Mouse (Mus musculus): ENCODE results near the gene Artn. TPM values are rescaled to one million over a fixed set of nuclear protein-coding genes. Genes with fewer than 3 reads are reported as not detected.

Gene Artn
- polyA plus RNA-seq, 1 experiment: 0.27 TPM

DNA sequence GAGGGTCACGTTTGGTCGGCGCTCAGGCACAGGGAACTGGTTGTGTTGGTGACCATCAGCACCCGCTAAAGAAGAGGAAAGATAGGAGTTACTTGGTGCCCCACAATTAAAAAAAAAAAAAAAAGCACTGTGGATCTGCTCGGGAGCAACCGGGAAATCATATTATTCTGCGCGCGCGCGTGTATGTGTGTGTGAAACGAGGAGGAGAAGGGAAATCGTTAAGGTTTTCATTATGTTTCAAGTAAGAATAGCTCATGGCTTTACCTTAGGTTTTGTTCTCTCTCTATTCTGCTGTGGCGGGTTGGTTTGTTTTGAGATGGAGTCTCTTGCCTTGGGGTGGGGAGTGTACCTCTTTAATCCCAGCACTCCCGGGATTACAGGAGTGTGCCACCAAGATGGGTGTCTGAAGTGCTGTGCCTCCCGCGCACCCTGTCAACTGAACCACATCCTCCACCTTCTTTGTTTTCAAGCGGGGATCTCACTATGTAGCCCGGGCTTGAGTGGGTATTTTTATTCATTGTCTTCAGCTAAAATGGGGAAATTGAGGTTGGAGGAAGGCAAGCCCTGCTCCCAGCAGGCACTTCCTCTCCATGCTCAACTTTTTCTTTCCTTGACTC is 14.0 kb downstream of the Artn start:
- Histone ChIP-seq H3K27me3 (ENCODE audit: control insufficient read depth, insufficient read depth, low read length) (no peaks in the 10 kb centered on the region), H3K27ac (ENCODE audit: control insufficient read depth, insufficient read depth, low read length) (0 out of 2 replicates have a peak overlapping the region, but pooled peaks have one; percentile 2), H3K4me3 (ENCODE audit: control insufficient read depth, insufficient read depth, low read length) (peak overlapping the region; percentile 73), H3K4me1 (replicated peaks; ENCODE audit: control insufficient read depth, insufficient read depth, low read length) (peaks cover 15% of the 10 kb centered on the region), H3K36me3 (ENCODE audit: control insufficient read depth, insufficient read depth, low read length) (no peaks in the 10 kb centered on the region)
- under 1% methylated on average over 19 of the region's 19 CpGs for WGBS
- peak; percentile 29 for DNase-seq
- no peak for TF ChIP-seq CTCF (IDR thresholded peaks at IDR 0.05; ENCODE audit: borderline replicate concordance, control insufficient read depth, extremely low read depth, insufficient read depth, low read length, poor library complexity)
- TF ChIP-seq POLR2A (IDR thresholded peaks at IDR 0.05; ENCODE audit: control insufficient read depth, extremely low read depth, insufficient read depth, low read length, poor library complexity): no peak

DNA sequence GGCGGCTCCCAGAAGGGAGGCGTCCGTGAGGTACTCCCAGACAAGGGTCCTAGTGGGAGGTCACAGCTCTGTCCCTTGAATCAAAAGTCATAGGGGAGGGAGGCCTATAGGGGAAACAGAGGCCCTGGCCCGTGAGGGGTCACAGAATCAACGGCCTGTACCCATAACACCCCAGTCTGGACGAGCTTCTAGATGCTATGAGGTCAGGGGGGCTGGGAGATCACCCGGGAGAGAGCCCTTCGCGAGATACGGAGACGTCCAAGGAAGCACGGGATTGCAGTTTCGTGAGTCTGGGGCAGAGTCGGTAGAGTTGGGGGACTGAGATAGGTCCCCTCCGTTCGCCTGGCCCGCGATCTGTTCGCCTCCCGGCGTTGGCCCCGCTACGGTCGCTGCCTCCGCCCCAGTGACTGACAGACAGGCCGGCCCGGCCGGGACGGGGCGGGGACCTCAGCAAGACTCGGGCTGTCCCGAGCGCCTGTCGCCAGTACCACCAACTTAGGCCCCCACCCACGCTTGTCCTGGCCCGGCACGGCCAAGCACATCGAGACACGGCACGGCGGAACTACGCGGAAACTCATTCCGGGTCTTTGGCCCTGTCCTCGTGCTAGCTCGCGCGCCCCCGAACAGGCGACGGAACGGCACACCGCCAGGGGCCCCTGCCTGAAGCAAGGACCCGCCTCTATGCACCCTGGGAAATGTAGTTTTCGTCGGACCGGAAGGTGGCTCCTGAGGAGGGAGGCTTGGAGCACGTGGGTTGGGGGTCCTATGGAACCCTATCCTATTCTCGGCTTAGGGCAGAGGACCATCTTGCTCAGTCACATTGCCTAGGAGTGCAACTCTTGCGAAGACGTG is 14.7 kb downstream of the Artn start, which contains the start of gene Ipo13:
Gene Ipo13 (minus strand): TSS at position 409 of the 852 bp plus-strand sequence.
- Histone ChIP-seq H3K4me1 (replicated peaks; ENCODE audit: control insufficient read depth, insufficient read depth, low read length) (peaks cover 15% of the 10 kb centered on the region), H3K4me3 (ENCODE audit: control insufficient read depth, insufficient read depth, low read length) (peak within 1 kb of the TSS; percentile 73), H3K27me3 (ENCODE audit: control insufficient read depth, insufficient read depth, low read length) (no peaks in the 10 kb centered on the region), H3K36me3 (ENCODE audit: control insufficient read depth, insufficient read depth, low read length) (no peaks in the 10 kb centered on the region), H3K27ac (ENCODE audit: control insufficient read depth, insufficient read depth, low read length) (0 out of 2 replicates have a peak within 1 kb of the TSS, but pooled peaks have one; percentile 2)
- peak; percentile 97 for DNase-seq
- under 1% methylated on average over 61 of the region's 61 CpGs for WGBS
- TF ChIP-seq CTCF (IDR thresholded peaks at IDR 0.05; ENCODE audit: borderline replicate concordance, control insufficient read depth, extremely low read depth, insufficient read depth, low read length, poor library complexity) (no peak), POLR2A (IDR thresholded peaks at IDR 0.05; ENCODE audit: control insufficient read depth, extremely low read depth, insufficient read depth, low read length, poor library complexity) (peak; percentile 54)

- H3K36me3 ChIP-seq (ENCODE audit: control insufficient read depth, insufficient read depth, low read length): no peaks in the 10 kb centered on the region
- H3K4me1 ChIP-seq (replicated peaks; ENCODE audit: control insufficient read depth, insufficient read depth, low read length): peaks cover 15% of the 10 kb centered on the region
- no peaks in the 10 kb centered on the region for H3K27me3 ChIP-seq (ENCODE audit: control insufficient read depth, insufficient read depth, low read length)
- 26% methylated on average over 8 of the region's 8 CpGs for WGBS
- no peak overlapping the region for H3K27ac ChIP-seq (ENCODE audit: control insufficient read depth, insufficient read depth, low read length)
- TF ChIP-seq CTCF (IDR thresholded peaks at IDR 0.05; ENCODE audit: borderline replicate concordance, control insufficient read depth, extremely low read depth, insufficient read depth, low read length, poor library complexity) (no peak), POLR2A (IDR thresholded peaks at IDR 0.05; ENCODE audit: control insufficient read depth, extremely low read depth, insufficient read depth, low read length, poor library complexity) (no peak)
- H3K4me3 ChIP-seq (ENCODE audit: control insufficient read depth, insufficient read depth, low read length): peak overlapping the region; percentile 73
- DNase-seq: no peak
Measured at GRCm38 (mm10) chr4:117914031-117914430, 15.5 kb downstream of the Artn start.

DNA sequence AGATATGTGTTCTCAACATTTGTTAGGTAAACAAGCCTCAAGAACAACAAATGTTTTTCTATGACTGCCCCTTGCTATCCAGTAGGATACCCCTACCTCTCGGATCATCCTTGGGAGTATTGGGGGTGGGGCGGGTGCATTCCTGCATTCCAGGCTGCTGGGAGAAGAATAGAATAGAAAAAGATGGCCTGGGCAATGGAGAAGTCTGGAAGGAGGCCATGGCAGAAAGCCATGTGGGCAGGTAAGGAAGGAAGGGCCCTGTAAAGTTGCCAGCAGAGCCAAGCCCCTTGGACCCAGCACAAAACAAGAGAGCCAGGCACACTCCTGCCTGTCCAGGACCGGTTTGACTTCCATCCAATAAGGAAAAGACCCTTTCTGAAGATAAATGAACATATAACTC is 16.1 kb downstream of the Artn start:
- H3K4me1 ChIP-seq (replicated peaks; ENCODE audit: control insufficient read depth, insufficient read depth, low read length): peaks cover 15% of the 10 kb centered on the region
- WGBS: 89% methylated on average over 3 of the region's 3 CpGs

GRCm38 (mm10) chr4:117912685-117913273 is 16.8 kb downstream of the Artn start:
- no peak for DNase-seq
- H3K27ac ChIP-seq (ENCODE audit: control insufficient read depth, insufficient read depth, low read length): no peak overlapping the region
- H3K36me3 ChIP-seq (ENCODE audit: control insufficient read depth, insufficient read depth, low read length): no peaks in the 10 kb centered on the region
- H3K4me1 ChIP-seq (replicated peaks; ENCODE audit: control insufficient read depth, insufficient read depth, low read length): peaks cover 15% of the 10 kb centered on the region
- TF ChIP-seq POLR2A (IDR thresholded peaks at IDR 0.05; ENCODE audit: control insufficient read depth, extremely low read depth, insufficient read depth, low read length, poor library complexity): no peak
- no peak for TF ChIP-seq CTCF (IDR thresholded peaks at IDR 0.05; ENCODE audit: borderline replicate concordance, control insufficient read depth, extremely low read depth, insufficient read depth, low read length, poor library complexity)
- H3K4me3 ChIP-seq (ENCODE audit: control insufficient read depth, insufficient read depth, low read length): no peak overlapping the region
- no peaks in the 10 kb centered on the region for H3K27me3 ChIP-seq (ENCODE audit: control insufficient read depth, insufficient read depth, low read length)
- 90% methylated on average over 7 of the region's 7 CpGs for WGBS

More for the DNA sequence above, 16.1 kb downstream of the Artn start:
- no peak overlapping the region for H3K27ac ChIP-seq (ENCODE audit: control insufficient read depth, insufficient read depth, low read length)
- DNase-seq: no peak
- no peaks in the 10 kb centered on the region for H3K36me3 ChIP-seq (ENCODE audit: control insufficient read depth, insufficient read depth, low read length)
- no peak for TF ChIP-seq POLR2A (IDR thresholded peaks at IDR 0.05; ENCODE audit: control insufficient read depth, extremely low read depth, insufficient read depth, low read length, poor library complexity)
- no peak for TF ChIP-seq CTCF (IDR thresholded peaks at IDR 0.05; ENCODE audit: borderline replicate concordance, control insufficient read depth, extremely low read depth, insufficient read depth, low read length, poor library complexity)
- H3K27me3 ChIP-seq (ENCODE audit: control insufficient read depth, insufficient read depth, low read length): no peaks in the 10 kb centered on the region
- no peak overlapping the region for H3K4me3 ChIP-seq (ENCODE audit: control insufficient read depth, insufficient read depth, low read length)

DNA sequence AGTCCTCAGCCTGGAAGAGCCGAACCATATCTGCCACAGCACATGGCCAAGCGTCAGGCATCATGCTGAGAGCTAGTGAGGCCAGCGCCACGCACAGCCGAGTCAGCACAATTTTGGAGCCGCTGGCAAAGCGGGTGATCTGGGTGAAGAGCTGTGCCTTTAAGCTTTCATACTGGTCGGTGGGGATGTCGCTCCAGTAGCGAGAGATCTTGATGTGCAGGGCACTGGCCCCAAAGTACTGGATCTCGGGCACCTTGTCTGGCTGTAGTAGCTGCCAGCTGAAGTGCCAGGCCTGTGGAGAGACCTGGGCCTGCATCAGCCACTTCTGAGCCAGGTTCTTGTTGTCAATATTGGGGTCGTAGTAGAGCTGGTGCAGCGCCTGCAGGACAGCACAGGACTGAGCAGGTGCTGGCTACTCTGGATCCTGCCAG is 17.4 kb downstream of the Artn start:
- Histone ChIP-seq H3K36me3 (ENCODE audit: control insufficient read depth, insufficient read depth, low read length) (no peaks in the 10 kb centered on the region; the same call in 1 of the 2 replicates), H3K27ac (ENCODE audit: control insufficient read depth, insufficient read depth, low read length) (no peak overlapping the region), H3K27me3 (ENCODE audit: control insufficient read depth, insufficient read depth, low read length) (no peaks in the 10 kb centered on the region), H3K4me3 (ENCODE audit: control insufficient read depth, insufficient read depth, low read length) (no peak overlapping the region), H3K4me1 (replicated peaks; ENCODE audit: control insufficient read depth, insufficient read depth, low read length) (peaks cover 15% of the 10 kb centered on the region)
- WGBS: 96% methylated on average over 13 of the region's 13 CpGs
- DNase-seq: no peak
- TF ChIP-seq POLR2A (IDR thresholded peaks at IDR 0.05; ENCODE audit: control insufficient read depth, extremely low read depth, insufficient read depth, low read length, poor library complexity) (no peak), CTCF (IDR thresholded peaks at IDR 0.05; ENCODE audit: borderline replicate concordance, control insufficient read depth, extremely low read depth, insufficient read depth, low read length, poor library complexity) (no peak)

All from thymus, adult 2 months (tissue).